Mouse (Mus musculus) heart, adult 2 months (tissue): ENCODE measurements at regions not wholly inside any gene's neighbourhood (a gene's known extent, or its start where the extent isn't known, plus 50 kb on each side); places are given as distances from the start of the nearest gene placed in this dataset.

Experiments
- DNase-seq, 2 experiments: peaks; one replicate each; pipeline ENCODE4 v3.0.0; 2021
- H3K27ac ChIP-seq: fragments of 200-600 bp; 2 replicates; pipeline ENCODE4 v1.8.1; 2022
- H3K27me3 ChIP-seq: fragments of 200-500 bp; 2 replicates; pipeline ENCODE4 v1.6.1; 2012; ENCODE audit warnings: mild to moderate bottlenecking, low read length, inconsistent platforms, mixed read lengths; ENCODE audit not compliant: control insufficient read depth, insufficient read depth
- H3K36me3 ChIP-seq: fragments of 200-500 bp; 2 replicates; pipeline ENCODE4 v1.6.1; 2012; ENCODE audit warnings: low read length, inconsistent platforms; ENCODE audit not compliant: control insufficient read depth, insufficient read depth
- H3K4me1 ChIP-seq: fragments of 200-500 bp; 2 replicates; pipeline ENCODE4 v1.6.1; 2011; ENCODE audit warnings: low read length; ENCODE audit not compliant: control insufficient read depth, insufficient read depth
- H3K4me3 ChIP-seq: fragments of 200-600 bp; 2 replicates; pipeline ENCODE4 v1.8.1; 2022
- H3K79me2 ChIP-seq: fragments of 200-500 bp; replicated peaks from 2 replicates; pipeline ENCODE4 v1.6.1; 2012; ENCODE audit warnings: mild to moderate bottlenecking, inconsistent platforms, low read length, moderate library complexity, mixed read lengths; ENCODE audit not compliant: control insufficient read depth, insufficient read depth
- H3K9ac ChIP-seq: fragments of 200-500 bp; 2 replicates; pipeline ENCODE4 v1.6.1; 2012; ENCODE audit warnings: low read depth, mild to moderate bottlenecking, control low read depth, inconsistent platforms, low read length, mixed read lengths
- CTCF ChIP-seq: fragments of 200-600 bp; IDR thresholded peaks from 2 replicates; pipeline ENCODE4 v1.8.1; 2022; ENCODE audit warnings: antibody characterized with exemption, mild to moderate bottlenecking, moderate library complexity
- EP300 ChIP-seq: fragments of 200-500 bp; IDR thresholded peaks from 2 replicates; pipeline ENCODE4 v1.6.1; 2011; ENCODE audit warnings: low read depth, low read length, control low read depth; ENCODE audit not compliant: insufficient read depth
- POLR2A ChIP-seq: fragments of 200-500 bp; IDR thresholded peaks from 2 replicates; pipeline ENCODE4 v1.6.1; 2011; ENCODE audit warnings: mild to moderate bottlenecking, low read depth, low read length, control low read depth; ENCODE audit not compliant: insufficient read depth
- WGBS: fragments of 180-500 bp; shearing (Covaris S2); methylation state at CpG from one replicate; pipeline ENCODE4 v1.1.7; 2018; 5-methylcytosine and 5-hydroxymethylcytosine counted together
- intact Hi-C: fragments of 180-260 bp; cut with DNase I; formaldehyde crosslinking; loops from one replicate; pipeline ENCODE4 v1.15.1; 2025

DNA sequence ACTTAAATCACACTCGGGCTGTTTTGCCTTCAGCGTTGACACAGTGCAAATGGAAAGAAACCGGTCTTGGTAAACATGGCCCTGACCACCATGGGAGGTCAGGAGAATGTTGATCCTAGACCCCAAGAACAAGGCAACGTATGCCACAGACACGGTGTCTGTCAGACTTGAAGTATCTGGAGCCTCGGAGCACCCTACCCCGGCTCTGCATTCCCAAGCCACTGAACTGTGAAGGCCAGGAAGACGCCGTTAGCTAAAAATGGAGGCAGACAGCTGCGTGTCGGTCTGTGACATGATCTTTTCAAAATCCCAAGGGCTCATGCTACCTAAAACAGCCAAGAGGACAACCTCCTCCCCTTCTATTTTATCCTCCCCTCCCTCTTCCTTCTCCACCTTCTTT, 282.0 kb downstream of the Sox4 start:
- Histone ChIP-seq H3K79me2 (no peaks in the 10 kb centered on the region), H3K4me1 (no peaks in the 10 kb centered on the region), H3K27ac (no peak overlapping the region), H3K36me3 (no peaks in the 10 kb centered on the region), H3K27me3 (no peaks in the 10 kb centered on the region), H3K9ac (no peak overlapping the region), H3K4me3 (no peak overlapping the region)
- no peak for DNase-seq
- no peak for TF ChIP-seq POLR2A
- no peak for TF ChIP-seq EP300
- TF ChIP-seq CTCF, result no peak
- WGBS, result 82% methylated on average over 11 of the region's 11 CpGs
- intact Hi-C loops, result no loop called here

GRCm38 (mm10) chr13:28669832-28670585, 283.5 kb downstream of the Sox4 start:
- Histone ChIP-seq H3K36me3 (peaks cover 2% of the 10 kb centered on the region; the same call in 1 of the 2 replicates), H3K4me3 (no peak overlapping the region), H3K27ac (no peak overlapping the region), H3K27me3 (no peaks in the 10 kb centered on the region), H3K9ac (no peak overlapping the region), H3K79me2 (no peaks in the 10 kb centered on the region), H3K4me1 (no peaks in the 10 kb centered on the region; the same call in 1 of the 2 replicates)
- TF ChIP-seq EP300, result no peak
- no peak for TF ChIP-seq POLR2A
- TF ChIP-seq CTCF, result no peak
- 90% methylated on average over 4 of the region's 4 CpGs for WGBS
- DNase-seq, result no peak
- intact Hi-C loops, result no loop called here

DNA sequence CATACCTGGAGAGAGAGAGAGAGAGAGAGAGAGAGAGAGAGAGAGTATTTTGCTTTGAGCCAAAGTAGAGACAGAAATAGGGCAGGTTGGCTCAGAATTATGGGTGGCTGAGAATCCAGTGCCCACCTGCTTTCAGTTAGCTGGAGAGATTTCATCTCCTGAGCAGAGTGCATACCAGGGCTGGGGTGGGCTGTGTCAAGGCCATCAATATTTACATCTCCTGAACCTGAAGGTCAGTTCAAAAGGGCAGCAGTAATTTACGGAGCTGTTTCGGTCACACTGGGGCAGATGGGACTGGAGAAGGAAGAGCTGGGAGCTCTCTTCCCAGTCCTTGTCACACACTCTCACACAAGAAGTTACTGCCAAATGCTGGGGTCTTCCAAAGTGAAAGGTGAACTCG, 286.7 kb downstream of the Sox4 start:
- Histone ChIP-seq H3K4me1 (peaks cover 6% of the 10 kb centered on the region), H3K36me3 (peaks cover 2% of the 10 kb centered on the region; the same call in 1 of the 2 replicates), H3K9ac (no peak overlapping the region), H3K27ac (no peak overlapping the region), H3K79me2 (no peaks in the 10 kb centered on the region), H3K27me3 (no peaks in the 10 kb centered on the region), H3K4me3 (no peak overlapping the region)
- DNase-seq, result no peak
- TF ChIP-seq CTCF (no peak), EP300 (no peak), POLR2A (no peak)
- intact Hi-C loops, result no loop called here
- WGBS, result 81% methylated on average over 3 of the region's 3 CpGs

DNA sequence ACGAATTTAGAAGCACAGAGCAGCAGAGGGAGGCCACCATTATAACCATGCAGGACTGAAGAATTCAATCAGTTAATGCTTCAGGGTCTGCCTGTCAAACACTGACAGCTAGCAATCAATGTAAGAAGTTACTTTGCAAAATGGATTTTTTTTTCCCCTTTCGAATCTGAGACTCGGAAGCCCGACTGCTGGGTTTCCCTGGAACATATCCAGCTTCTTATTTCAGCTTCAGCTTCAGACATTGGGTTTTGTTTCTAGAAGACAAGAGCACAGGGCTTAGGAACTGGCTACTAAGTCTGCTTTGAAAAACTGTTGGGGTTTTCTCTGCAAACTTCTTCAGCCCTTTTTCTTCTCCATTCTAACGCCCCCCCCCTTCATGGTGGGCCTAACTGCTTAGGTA, 288.4 kb downstream of the Sox4 start:
- Histone ChIP-seq H3K9ac (no peak overlapping the region), H3K36me3 (peaks cover 2% of the 10 kb centered on the region; the same call in 1 of the 2 replicates), H3K27ac (no peak overlapping the region), H3K79me2 (no peaks in the 10 kb centered on the region), H3K4me1 (peaks cover 6% of the 10 kb centered on the region), H3K27me3 (no peaks in the 10 kb centered on the region), H3K4me3 (no peak overlapping the region)
- no peak for DNase-seq
- TF ChIP-seq CTCF (no peak), POLR2A (no peak), EP300 (no peak)
- intact Hi-C loops, result no loop called here
- 65% methylated on average over 5 of the region's 5 CpGs for WGBS

- intact Hi-C loops, result no loop called here
Measured at GRCm38 (mm10) chr13:28664698-28665097, 288.8 kb downstream of the Sox4 start.

DNA sequence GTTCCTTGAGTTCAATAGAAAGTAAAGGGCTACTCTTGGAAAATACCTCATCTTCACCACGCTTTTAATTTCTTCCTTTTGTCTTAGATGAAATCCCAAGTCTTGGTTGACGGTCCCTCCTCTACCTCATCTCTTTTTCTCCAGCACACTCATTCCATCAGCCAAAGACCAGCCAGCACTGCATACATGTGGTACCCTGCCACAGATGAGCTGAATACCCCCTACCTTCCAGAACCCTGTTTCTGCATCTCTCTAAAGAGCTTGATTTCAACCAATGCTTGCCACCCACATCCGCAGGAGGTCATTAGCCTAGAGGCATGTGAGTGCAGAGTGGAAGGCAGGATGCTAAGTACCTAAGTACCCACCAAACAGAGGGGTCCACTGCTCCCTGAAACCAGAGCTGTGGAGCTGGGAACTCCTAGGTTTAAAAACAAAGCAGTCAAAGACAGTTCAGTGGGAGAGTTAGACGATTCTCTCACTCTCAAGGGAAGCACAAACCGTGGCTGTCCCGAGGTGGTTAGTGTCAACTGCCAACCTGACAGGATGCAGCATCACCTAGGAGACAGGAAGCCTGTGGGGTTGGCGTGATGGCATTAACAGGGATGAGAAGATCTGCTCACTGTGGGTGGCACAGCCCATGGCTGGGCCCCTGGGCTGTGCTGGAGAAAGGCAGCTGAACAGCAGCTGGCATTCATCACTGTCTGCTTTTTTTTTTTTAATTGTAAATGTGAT, 289.4 kb downstream of the Sox4 start:
- DNase-seq, result no peak
- TF ChIP-seq EP300 (no peak), POLR2A (no peak), CTCF (no peak)
- WGBS, result 63% methylated on average over 7 of the region's 7 CpGs
- intact Hi-C loops, result no loop called here
- no peak overlapping the region for H3K9ac ChIP-seq
- no peak overlapping the region for H3K4me3 ChIP-seq
- H3K79me2 ChIP-seq, result no peaks in the 10 kb centered on the region
- H3K36me3 ChIP-seq, result peaks cover 2% of the 10 kb centered on the region; the same call in 1 of the 2 replicates
- no peaks in the 10 kb centered on the region for H3K27me3 ChIP-seq
- peaks cover 6% of the 10 kb centered on the region for H3K4me1 ChIP-seq
- H3K27ac ChIP-seq, result no peak overlapping the region

More at GRCm38 (mm10) chr13:28664698-28665097, 288.8 kb downstream of the Sox4 start:
- Histone ChIP-seq H3K36me3 (peaks cover 2% of the 10 kb centered on the region; the same call in 1 of the 2 replicates), H3K79me2 (no peaks in the 10 kb centered on the region), H3K4me1 (peaks cover 6% of the 10 kb centered on the region), H3K9ac (no peak overlapping the region), H3K27ac (no peak overlapping the region), H3K4me3 (no peak overlapping the region), H3K27me3 (no peaks in the 10 kb centered on the region)
- no peak for DNase-seq
- WGBS, result 66% methylated on average over 4 of the region's 4 CpGs
- TF ChIP-seq CTCF (no peak), EP300 (no peak), POLR2A (no peak)
